Mouse (Mus musculus) gastrocnemius, postnatal 4 days (tissue): ENCODE measurements around the gene Kdelr1. TPM values are rescaled to one million over a fixed set of nuclear protein-coding genes. Genes with fewer than 3 reads are reported as not detected.

ENCODE experiments used
- DNase-seq, 2 experiments: peaks; one replicate each; pipeline ENCODE4 v3.0.0; 2021 to 2022; ENCODE audit warnings: low spot score in 2 of 2, mixed read lengths in 2 of 2
- total RNA-seq, 2 experiments: library from RNA; stranded (reverse); gene quantifications; 2 replicates each; pipeline ENCODE4 v1.2.3; 2021

The Kdelr1 gene
- total RNA-seq, 2 experiments from 2014 or later = 101 to 104 TPM

DNA sequence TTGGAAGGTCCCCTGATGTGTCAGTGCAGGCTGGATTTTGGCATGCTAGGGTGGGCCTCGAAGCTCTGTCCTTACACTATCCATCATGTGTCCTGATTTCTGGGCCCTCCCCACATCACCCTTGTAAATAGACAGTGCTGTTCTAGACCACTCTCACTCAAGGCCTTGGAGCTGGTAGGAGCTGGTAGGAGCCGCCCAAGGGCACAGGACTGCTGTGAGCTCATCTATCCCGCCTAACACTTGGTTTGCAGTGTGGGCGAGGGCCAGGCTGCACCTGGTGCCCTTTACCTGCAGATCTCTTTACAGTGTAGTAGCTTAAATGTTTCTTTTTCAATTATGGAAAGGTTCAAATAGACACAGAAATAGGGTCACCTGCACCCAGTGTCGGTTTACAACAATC, 42.4 kb downstream of the Kdelr1 start:
- no peak for DNase-seq

DNA sequence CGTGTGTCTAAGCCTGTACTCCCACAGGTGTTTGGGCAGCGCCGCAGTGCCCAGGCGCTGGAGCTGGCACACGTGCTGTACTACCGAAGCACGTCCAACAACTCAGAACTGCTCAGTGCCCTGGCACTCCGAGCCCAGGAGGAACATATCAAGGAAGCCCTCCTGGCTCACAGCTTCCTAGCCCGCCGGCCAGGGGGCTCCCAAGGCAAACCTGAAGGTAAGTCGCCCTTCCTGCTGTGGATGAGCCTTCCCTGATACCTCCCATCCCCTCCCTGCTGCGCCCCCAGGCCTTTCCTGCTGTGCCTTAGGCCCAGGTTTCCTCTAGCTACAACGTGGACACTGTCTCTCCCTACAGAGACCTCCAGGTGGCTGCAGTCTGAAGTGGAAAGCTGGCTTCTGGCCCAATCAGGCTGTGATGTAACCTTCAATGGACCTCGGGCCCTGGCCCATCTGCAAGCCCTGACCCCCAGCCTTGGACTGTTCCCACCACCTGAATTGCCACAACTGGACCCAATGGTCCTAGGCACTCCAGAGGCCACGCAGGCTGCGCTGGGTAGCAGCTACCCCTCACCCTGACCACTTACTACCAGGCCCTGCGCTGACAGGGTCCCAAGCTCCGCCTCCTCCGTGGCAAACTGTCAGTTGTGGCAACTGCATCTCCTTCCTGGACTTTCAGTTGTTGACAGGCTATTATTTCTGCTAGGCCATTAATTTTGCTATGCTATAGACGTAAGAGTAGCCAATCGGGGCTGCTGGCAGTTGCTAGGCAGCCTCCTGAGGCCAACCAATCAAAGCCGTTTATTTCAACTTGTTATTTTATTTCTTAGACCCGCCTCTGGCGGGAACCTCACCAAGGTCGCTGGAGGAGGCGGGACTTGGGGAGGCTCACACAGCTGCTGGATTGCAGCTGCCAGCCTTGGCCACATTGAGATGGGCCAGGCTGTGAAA, 43.8 kb downstream of the Kdelr1 start:
- DNase-seq = peak; percentile 68 to 89

DNA sequence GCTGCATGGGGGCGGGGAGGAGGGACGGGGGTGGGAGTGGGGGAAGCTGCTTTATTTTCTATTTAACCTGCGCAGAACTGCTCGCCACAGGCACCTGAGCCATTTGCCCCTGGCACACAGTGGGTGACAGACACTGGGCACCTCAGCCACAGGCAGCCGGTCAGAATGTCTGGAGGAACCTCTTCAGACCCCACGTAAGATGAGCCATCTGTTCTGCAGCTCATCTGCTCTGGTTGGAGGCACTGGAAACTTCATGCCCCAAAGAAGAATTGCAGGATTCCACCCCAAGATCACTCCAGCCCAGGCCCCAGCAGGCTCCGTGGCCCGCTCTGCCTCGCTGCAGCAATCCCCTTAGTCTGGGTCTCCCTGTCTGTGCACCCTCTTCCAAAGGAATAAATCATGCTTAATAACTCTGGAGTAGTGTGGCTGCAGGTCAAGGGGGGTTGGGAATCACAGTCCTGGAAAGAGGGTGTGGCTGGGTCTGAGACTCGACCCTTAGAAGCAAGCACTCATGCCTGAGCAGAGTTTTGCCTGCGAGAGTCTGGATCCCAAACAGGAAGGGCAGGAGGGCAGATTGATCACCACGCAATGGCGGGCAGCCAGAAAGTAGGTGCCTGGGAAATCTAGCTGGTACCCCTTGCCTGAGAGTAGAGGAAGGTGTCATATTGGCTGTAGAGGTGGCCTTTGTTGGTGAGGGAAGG, 44.6 kb downstream of the Kdelr1 start:
- DNase-seq = peak in 1 of 2 experiments; percentile 33

DNA sequence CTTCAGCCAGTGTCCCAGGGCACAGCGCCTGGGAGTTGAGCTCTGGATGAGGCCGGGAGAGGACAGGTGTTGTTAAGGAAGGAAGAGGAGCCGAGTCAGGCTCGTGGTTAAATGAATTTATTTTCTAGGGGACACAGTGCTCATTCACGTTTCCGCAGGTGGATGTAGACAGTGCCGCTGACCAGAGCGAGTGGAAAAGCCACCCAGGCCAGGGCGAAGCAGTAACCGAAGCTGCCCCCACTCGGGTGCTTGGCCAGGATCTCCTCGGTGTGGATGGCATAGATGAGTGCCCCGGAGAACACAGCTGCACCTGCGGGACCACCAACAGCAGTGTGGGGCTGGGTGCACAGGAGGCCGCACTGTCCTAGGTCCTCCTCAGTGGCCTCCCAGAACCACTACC, 45.4 kb downstream of the Kdelr1 start:
- no peak for DNase-seq

DNA sequence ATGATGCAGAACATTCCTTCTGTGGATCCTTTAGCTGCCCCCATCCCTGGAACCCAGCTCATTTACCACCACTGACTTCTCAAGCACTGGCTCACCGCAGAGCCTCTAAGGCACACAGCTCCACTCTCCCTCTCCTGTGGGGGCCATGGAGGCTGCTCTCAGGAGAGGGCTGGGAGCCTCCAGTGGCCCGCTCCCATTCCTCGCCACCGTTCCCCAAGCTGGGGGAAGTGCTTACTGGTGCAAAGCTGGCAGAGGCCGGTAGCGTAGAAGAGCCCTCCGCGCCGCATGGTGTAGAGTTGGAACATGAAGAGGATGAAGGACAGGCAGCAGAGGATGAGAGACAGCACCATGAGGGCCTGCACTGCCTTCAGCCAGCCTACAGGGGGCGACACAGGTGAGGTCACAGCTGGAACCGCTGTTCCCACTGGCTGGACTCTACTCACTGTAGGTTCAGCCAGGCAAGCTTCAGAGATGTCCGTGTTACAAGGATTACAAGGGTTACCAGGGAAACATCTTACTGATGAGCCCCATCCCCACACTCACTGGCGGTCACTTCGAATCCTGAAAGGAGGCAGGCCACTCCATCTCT, 46.6 kb downstream of the Kdelr1 start:
- peak in 1 of 2 experiments; percentile 38 for DNase-seq

DNA sequence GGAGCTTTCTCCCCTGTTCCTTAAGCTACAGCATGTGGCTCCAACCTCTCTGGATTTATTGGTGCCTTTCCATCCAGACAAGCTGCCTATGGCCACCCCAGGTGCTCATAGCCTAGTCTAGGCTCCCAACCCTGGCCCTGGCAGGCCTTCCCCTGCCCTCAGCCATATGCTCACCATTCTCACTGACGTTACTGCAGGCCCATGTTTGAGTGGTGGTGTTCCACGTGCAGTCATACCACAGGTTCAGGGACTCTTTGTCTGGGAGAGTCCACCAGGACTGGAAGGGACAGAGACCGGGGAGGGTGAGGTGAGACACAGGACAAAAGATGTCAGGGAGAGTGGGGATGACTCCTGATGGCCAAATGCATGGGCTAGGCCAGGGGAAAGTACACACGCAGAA, 47.2 kb downstream of the Kdelr1 start:
- DNase-seq = no peak

DNA sequence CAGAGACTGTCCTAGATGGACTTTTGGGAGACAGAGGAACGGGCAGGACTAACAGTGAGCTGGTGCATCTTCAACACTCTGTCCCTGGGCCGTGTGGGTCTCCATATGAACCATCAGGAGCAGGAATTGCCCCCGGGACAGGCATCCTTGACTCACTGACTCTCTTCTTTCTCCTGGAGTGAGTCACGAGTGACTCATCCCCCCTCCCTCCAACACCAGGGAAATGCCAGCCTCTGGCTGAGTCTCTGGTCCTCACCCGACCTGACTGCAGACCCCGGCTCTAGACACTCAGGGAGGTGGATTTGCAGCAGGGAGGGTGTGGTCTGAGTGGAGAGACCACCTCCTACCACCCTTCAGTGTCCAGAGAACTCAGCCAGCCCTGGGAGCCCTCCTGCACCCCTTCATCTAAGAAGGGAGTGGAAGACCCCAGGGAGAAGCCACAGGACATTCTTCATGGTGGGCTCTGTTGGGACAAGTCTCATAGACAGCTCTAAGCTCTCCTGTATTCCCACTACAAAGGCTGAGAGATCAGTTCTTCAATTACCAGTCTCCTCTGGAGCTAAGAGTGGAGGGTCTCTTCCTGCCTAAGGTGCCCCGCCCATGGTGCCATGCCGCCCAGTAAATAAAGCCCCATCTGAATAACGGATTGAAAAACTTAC, 48.1 kb downstream of the Kdelr1 start:
- DNase-seq = peak in 1 of 2 experiments; percentile 51

DNA sequence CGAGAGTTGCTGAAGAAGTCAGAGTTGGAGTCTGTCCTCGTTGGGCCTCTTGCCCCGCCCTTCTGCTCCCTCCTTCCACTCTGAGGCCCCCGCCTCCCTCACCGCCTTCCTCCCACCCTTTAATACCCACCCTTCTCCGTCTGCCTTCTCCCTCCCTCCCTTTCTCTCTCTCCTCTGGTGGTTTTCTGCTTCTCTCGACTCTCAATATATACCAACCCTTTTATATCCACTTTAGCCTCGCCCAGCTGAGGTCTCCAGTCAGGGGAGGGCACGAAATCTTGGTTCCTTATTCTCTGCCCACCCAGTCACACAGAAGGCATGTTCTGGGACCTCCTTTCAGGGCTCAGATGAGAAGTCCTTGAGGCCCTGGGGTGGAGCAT, 48.7 kb downstream of the Kdelr1 start, which contains the start of gene Emp3:
TSS of gene Emp3 (minus strand) at position 163 of the 380 bp plus-strand sequence.
- peak in 1 of 2 experiments; percentile 80 for DNase-seq

DNA sequence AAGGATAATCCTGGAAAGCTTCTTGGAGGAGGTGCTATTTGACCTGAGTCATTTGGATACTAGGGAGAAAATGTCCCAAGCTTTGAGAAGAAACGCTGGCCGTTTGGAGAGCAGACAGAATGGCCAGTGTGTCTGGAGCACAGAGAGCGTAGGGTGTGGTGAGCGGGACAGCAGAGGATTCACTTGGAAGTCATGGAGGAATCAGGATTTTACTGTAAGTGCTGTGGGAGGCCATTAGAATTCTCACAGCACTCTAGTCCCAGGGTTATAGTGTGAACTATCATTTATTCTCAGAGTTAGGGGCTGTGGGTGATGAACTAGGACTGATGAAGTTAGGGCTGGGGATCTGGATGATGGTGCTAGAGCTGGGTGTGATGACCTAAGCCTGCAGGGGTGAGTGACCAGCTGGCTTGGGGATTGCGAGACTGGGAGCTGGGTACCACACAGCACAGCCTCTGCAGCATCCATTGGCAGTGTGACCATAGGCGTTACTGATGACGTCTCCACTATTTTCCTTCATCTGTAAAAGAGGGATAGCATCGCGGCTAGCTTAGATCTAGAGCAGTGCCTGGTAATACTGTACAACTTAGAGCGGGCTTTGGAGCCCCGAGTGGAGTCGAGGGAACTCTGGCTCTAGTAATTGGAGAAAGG, 49.5 kb downstream of the Kdelr1 start:
- DNase-seq = no peak

DNA sequence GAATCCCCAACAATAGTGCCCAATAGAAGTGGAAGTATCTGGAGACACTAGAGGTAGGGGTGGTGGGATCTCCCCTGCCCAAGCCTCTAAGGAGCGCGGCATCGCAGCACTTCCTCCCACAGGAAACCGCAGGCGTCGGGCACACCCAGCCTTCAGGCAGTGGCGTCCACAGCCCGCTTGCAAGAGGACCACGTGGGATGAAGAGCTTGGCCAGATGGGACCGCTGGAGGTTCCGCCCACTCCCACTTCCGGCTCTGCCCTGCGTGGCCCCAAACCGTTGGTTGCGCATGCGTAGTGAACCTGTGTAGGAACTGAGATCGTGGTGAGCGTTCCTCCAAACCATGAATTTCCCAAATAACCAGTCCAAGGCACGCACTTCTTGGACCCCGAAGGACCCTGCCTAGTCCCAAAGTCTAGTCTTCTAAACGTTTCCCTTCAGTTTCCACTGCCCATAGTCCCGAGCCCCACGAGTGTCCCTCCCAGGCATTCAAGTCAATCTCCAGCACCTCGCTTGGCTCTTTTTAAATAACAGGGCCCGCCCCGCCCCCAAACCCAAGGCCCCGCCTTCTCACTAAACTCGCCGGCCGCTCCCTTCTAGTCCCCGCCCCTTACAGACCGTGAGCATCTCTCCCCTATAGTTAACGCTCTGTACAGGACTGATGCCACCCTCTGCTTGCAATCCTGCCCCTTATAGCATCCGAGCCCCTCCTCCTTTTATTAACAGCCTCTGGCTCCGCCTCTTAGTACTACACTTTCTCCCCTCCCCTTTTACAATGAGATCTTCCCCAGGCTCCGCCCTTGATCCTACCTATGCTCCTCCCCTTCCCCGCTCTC, 50.6 kb downstream of the Kdelr1 start:
- peak; percentile 86 to 95 for DNase-seq

DNA sequence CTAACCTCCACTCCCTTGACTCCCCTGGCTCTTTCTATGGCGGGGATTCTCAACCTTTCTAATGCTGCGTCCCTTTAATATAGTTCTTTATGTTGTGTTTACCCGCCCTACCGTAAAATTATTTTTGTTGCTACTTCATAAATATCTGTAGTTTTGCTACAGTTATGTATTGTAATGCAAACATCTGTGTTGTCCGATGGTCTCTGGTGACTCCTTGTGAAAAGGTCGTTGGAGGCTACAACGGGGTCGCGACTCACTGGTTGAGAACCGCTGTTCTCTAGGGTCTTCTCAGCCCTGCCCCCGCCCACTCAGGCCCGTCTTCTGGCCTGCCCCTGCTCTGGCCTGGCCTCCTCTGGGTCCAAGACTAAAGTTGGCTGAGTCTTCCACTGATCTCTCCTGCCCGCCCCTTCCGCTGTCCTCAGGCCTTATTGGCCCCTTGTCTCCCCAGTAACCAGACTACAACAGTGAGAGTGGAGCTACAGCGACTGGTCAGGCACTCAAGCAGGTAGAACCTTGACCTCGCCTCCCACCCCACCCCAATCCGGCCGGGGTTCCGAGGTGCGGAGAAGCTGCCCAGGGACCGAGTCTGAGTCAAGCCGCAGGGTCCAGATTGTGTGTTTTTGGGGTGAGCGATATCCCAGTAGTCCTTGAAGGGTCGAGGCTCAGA, 51.3 kb downstream of the Kdelr1 start, which contains the start of gene Ccdc114:
TSS of gene Ccdc114 (plus strand) at position 311 of the 667 bp plus-strand sequence.
- DNase-seq = peak; percentile 63 to 82

DNA sequence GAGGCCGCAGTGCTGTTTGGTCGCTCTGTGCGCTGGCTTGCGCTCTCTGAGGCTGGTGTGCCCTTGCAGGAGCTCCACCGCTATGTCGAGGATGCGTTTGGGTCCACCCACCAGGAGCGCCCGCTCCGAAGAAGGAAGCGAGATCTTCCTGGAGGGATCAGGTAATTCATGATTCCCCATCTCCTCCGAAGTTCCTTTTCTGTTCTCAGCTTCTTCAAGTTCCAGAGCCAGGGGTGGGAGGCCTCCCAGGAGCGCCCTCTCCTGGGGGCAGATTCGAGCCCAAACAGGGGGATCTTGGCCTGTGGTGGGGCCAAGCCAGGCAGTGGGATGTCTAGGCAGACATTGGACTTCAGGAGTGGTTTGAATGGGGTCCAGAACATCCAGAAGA, 51.9 kb downstream of the Kdelr1 start:
- DNase-seq = no peak

DNA sequence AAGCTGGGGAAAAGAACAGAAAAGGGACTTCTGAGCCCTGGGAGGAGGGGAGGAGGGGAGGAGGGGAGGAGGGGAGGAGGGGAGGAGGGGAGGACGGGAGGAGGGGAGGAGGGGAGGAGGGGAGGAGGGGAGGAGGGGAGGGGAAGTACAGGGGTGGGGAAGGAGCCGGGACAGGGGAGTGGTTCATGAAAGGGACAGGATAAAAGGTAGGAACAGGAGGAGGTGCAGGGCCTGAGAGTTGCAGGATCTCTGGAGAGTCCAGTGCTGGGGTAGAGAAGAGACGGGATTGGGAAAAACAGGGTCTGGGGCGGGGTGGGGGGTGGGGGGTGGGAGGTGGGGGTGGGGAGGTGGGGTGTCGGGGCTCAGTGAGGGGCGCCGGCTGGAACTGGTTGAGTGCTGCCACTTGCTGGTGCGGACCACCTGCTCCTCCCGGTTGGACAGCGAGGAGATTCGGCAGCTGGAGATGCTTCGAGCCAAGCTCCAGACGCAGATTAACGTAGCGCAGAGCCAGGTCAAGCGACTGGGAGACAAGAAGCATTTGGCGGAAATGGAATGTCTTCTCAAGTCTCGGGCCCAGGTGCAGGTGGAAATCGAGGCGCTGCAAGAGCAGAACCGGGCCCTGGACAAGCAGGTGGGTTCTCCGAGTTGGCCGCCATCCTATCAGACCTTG, 56.2 kb downstream of the Kdelr1 start:
- DNase-seq = peak in 1 of 2 experiments; percentile 37

DNA sequence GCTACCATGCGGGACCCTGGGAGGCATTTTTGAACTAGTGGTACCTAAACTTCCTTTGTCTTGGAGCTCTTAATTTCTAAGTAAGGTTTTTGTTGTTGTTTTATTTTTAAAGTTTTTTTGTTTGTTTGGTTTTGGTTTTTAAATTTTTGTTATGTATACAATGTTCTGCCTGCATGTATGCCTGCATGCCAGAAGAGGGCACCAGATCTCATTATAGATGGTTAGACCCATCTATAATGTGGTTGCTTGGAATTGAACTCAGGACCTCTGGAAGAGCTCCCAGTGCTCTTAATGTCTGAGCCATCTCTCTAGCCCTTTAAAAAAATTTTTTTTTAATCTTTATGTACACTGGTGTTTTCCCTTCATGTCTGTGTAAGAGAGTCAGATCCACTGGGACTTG, 57.1 kb downstream of the Kdelr1 start:
- no peak for DNase-seq
